Mouse (Mus musculus) urinary bladder, adult 2 months (tissue): ENCODE measurements around the gene Trim46. TPM values are rescaled to one million over a fixed set of nuclear protein-coding genes. Genes with fewer than 3 reads are reported as not detected.

Experiments
- DNase-seq: peaks from one replicate; pipeline ENCODE4 v3.0.0; 2022; ENCODE audit warnings: low spot score
- polyA plus RNA-seq: library from polyadenylated mRNA; depleted of rRNA; stranded (reverse); fragments of >200 nt; gene quantifications from 2 replicates; pipeline ENCODE4 v1.2.3, GENCODE M21; 2012

Trim46 gene
- polyA plus RNA-seq, 1 experiment: 4.1 TPM

DNA sequence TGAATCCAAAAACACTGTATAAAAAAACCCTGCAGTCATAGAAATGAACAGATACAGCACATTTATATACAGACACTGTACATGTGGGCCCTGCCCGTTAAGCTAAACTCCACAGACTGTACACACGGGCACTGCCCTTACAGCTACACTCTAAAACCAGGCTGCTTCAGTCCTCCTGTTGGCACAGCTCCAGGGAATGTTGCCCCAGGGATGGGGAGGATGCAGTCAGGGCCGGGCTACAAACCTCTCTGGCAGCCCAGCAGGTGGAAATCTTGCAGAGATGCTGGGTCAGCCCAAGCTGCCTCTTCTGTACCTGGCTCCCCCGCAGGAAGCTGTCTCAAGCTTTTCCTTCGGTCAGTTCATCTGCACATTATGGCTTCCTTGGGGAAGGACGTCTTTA lies 25.7 kb upstream of the Trim46 start:
- DNase-seq: no peak

DNA sequence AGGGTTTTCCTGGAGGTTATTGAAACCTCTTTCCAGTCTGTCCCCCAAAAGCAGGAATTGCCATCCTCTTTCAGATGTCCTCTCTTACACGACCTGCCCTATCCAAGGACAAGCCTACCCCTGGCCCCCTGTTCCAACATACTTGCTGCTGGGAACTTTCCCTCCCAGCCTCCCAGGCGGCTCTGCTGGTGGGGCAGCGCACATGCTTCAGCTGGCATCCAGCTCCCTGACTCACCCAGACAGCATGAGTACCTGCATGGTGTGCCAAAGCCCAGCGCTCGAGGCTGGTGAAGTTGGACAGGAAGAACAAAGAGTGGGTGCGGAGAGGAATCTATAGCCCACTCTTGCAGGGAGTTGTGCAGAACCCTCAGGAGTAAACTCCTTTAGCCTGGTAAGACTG lies 24.8 kb upstream of the Trim46 start:
- peak; percentile 42 for DNase-seq

DNA sequence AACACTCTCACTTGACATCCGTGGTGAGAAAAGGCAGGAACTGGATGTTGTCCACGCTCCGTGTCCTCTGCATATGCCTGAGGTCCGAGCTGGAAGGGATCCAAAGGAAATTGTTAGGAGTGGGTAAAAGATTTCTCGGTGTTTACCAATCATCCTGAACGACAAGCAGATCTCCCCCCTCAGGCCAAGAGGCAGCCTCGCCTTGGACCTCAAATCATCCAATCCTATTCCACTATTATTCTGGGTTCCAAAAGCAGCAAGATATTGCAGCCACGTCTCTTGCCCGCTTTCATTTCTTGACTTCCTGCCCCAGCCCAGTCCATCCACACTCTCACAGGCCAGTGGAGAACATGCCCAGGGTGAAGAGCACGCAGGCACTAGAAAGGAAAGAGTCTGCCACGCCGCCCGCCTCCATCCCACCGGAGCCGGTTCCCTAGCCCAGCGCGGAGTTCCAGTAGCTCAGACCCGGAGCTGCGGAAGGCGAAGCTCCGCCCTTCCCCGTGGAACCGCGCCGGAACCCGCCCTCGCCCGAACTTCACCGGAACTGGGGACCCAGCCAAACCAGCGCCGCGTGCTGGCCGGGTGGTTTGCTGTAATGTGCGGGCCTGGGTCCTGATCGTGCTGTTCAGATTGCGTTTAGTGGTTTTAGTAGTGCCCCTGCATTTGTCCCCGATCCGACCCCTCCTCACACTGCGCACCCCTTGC lies 24.1 kb upstream of the Trim46 start, which contains the start of gene Slc50a1:
Gene Slc50a1 (minus strand): TSS at position 520 of the 705 bp plus-strand sequence.
- DNase-seq: peak; percentile 72

- no peak for DNase-seq
Observed at GRCm38 (mm10) chr3:89268916-89269315, 22.8 kb upstream of the Trim46 start.

GRCm38 (mm10) chr3:89266439-89266893 lies 20.4 kb upstream of the Trim46 start:
- DNase-seq: peak; percentile 62

DNA sequence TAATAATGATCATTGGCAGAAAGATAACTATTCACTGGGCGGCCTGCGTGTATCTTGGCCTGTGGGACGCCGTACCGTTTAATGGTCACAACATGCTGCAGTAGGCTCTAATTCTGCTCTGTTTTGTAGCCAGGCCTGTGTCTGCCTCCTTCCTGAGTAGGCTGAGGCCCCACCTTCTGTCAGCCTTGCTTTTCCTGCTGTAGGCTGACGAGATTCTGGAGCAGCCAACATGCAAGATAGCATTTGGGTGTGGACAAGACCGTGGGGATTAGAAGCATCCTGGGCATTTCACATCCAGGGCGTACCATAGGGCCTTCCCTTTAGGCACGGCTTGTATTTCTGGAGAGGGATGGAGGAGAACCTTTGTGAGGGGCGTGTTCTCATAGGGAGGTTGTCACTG lies 16.3 kb upstream of the Trim46 start:
- no peak for DNase-seq

GRCm38 (mm10) chr3:89260211-89260610 lies 14.1 kb upstream of the Trim46 start:
- DNase-seq: no peak

- DNase-seq: no peak
Observed at GRCm38 (mm10) chr3:89259076-89259475, 13.0 kb upstream of the Trim46 start, which contains the start of gene Dpm3. Gene Dpm3 (plus strand): TSS chr3:89259358.

- no peak for DNase-seq
Observed at GRCm38 (mm10) chr3:89256177-89256576, 10.1 kb upstream of the Trim46 start.

DNA sequence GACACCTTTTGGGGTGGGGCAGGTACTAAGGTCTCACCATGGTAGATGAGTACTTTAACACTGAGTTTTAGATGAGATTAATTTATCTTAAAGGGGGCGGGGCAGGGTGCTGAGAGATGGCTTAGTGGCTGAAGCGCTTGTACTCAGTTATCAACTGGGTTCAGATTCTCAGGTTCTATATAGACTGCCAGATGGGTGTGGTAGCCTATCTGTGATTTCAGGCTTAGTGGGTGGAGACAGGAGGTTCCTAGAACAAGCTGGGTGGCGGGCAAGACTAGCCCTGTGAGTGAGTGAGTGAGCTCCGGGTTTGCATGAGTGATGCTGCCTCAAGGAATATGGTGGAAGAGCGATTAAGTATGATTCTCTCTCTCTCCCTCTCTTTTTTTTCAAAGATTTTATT lies 8.9 kb upstream of the Trim46 start:
- no peak for DNase-seq

DNA sequence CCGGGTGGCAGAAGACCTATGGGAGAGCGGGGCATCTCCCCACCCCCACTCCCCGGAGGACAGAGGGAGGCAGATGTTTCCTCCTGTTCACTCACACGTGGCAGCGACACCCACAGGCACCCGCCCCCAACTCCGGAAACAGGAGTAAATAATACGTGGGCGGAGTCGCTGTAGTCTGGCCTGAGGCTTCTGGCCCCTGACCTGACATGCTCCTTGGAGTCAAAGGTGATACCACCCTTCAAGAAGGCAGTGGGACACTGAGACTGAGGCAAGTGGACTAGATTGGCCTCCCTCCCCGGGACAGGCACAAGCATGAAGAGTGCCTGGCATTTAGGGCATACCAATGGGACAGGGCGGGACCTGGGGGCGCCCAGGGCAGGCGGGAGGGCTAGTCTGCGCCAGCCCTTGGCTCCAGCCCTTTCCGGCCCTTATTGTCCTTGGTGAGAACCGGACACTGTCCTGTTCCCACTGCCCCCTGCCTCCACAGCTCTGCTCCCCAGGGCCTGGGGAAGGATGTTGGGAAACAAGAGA lies 5.3 kb upstream of the Trim46 start:
- DNase-seq: no peak

DNA sequence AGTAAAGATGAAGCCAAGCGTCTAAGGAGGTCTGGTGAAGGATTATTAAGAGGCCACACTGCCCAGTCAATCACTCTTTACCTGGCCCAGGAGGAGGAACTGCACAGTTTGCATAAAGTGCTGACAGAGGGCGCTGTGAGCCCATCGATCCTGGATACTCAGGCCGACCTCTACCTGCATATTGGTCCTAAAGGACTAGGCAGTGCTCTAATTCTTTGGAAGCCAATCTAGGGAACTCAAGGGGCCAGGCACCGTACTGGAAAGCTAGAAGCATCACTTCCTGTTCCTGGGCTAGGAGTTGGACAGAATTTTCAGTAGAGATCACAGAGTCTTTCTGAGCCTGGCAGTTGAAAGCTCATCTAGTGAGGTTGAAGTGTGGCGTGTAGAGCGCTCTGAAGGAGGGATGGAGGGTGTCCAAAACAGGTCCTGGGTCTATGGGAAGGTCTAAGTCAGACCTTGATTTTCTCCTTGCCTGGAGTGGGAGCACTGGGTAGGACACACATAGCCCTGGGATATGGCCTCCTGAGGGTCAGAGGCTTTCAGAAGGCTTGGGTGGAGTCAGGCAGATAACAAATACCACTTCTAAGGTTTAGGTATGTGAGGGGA lies 4.4 kb upstream of the Trim46 start:
- no peak for DNase-seq

- DNase-seq: no peak
Observed at GRCm38 (mm10) chr3:89247466-89247865, 1.4 kb upstream of the Trim46 start.

DNA sequence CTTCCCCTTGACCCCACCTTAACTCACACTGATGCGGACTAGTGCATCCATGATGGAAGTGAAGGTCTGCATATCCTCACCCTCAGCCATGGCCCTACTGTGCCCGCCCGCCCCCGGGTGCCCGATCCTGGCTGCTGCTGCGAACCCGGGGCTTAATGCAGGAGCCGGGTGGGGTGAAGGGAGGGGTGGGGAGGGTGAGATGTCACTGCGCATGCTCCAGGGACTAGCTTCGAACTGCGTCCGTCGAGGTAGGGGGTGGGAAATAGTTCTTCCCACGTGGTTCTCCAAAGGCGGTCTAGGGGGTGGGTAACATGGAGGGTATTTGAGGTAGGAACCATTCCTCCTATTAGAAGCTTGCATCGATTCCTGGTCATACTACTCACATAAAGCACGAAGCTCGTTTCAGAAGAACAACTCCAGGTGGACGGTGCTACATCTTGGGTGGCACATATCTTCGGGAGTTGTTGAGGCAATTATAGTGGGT lies 379 bp downstream of the Trim46 start, which contains the start of gene Krtcap2:
Gene Krtcap2 (plus strand): TSS at position 279 of the 484 bp plus-strand sequence.
- DNase-seq: no peak

- DNase-seq: no peak
Observed at GRCm38 (mm10) chr3:89244982-89245687, 974 bp downstream of the Trim46 start.

- DNase-seq: no peak
Observed at GRCm38 (mm10) chr3:89244158-89244981, 1.7 kb downstream of the Trim46 start.

GRCm38 (mm10) chr3:89243609-89244008 lies 2.5 kb downstream of the Trim46 start:
- no peak for DNase-seq

GRCm38 (mm10) chr3:89242331-89242895 lies 3.7 kb downstream of the Trim46 start:
- DNase-seq: no peak

GRCm38 (mm10) chr3:89238494-89238893 lies 7.6 kb downstream of the Trim46 start:
- no peak for DNase-seq

DNA sequence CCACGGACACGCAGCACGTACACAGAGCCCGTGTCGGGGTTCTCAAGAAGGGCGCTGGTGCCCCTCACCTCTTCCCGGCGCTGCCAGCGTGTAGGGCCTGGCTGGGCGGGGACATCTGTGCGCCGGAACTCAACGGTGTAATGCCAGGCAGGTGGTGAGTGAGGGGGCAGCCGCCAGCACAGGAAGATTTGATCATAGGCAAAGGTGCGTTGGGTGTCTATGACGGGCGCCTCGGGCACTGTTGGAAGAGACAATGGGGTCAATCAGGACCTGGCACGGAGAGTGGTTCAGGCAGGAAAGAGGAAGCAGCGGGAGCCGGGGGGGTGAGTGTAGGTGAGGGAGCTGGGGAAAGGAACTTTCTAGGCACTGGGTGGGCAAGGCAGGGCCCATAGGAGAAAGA lies 8.4 kb downstream of the Trim46 start:
- DNase-seq: no peak

GRCm38 (mm10) chr3:89236516-89236915 lies 9.6 kb downstream of the Trim46 start:
- no peak for DNase-seq
